Mouse (Mus musculus) hindbrain, postnatal 0 days (tissue): Measurements from ENCODE around the gene Tmem72. TPM values are rescaled to one million over a fixed set of nuclear protein-coding genes. Genes with fewer than 3 reads are reported as not detected.
A peak's percentile ranks its signal among the peaks of the same experiment; 100 is the strongest.

Source experiments
- ATAC-seq: fragments of 200-750 bp; cut with Nextera tagmentation; 2 replicates; pipeline ENCODE4 v1.8.0; 2017; ENCODE audit warnings: mild to moderate bottlenecking, moderate TSS enrichment, moderate library complexity
- DNase-seq: peaks from one replicate; pipeline ENCODE4 v3.0.0-alpha.2; 2015; ENCODE audit warnings: low spot score
- H3K27ac ChIP-seq: fragments of 300-500 bp; sonication (generic); 2 replicates; pipeline ENCODE4 v1.5.1; 2014; ENCODE audit warnings: mild to moderate bottlenecking
- H3K27me3 ChIP-seq: fragments of 300-500 bp; sonication (generic); 2 replicates; pipeline ENCODE4 v1.6.1; 2014; ENCODE audit warnings: low read length, mixed read lengths; ENCODE audit not compliant: insufficient read depth
- H3K36me3 ChIP-seq: fragments of 300-500 bp; sonication (generic); 2 replicates; pipeline ENCODE4 v1.6.1; 2014; ENCODE audit warnings: low read length, mixed read lengths; ENCODE audit not compliant: insufficient read depth
- H3K4me1 ChIP-seq: fragments of 300-500 bp; sonication (generic); 2 replicates; pipeline ENCODE4 v1.6.1; 2014; ENCODE audit warnings: antibody characterized with exemption, low read length, mixed read lengths; ENCODE audit not compliant: insufficient read depth
- H3K4me2 ChIP-seq: fragments of 300-500 bp; sonication (generic); 2 replicates; pipeline ENCODE4 v1.6.1; 2014; ENCODE audit warnings: low read depth, mild to moderate bottlenecking, low read length, moderate library complexity, mixed read lengths
- H3K4me3 ChIP-seq: fragments of 300-500 bp; sonication (generic); 2 replicates; pipeline ENCODE4 v1.5.1; 2014; ENCODE audit warnings: low read length
- H3K9ac ChIP-seq: fragments of 300-500 bp; sonication (generic); replicated peaks from 2 replicates; pipeline ENCODE4 v1.6.1; 2014; ENCODE audit warnings: mild to moderate bottlenecking, low read length, moderate library complexity, mixed read lengths
- H3K9me3 ChIP-seq: fragments of 300-500 bp; sonication (generic); 2 replicates; pipeline ENCODE4 v1.6.1; 2016; ENCODE audit warnings: low read length, mixed read lengths
- CTCF ChIP-seq: IDR thresholded peaks from 2 replicates; pipeline ENCODE4 v1.5.1; 2016; ENCODE audit warnings: antibody characterized with exemption, control low read depth, low read depth
- WGBS: fragments of 180-500 bp; shearing (Covaris S2); extraction: QIAGEN DNeasy Blood & Tissue Kit; methylation state at CpG from one replicate; pipeline ENCODE4 v1.1.7; 2014; 5-methylcytosine and 5-hydroxymethylcytosine counted together
- polyA plus RNA-seq: library from polyadenylated mRNA; unstranded; fragments of >200 nt; fragmentation: Nextera tagmentation; extraction: Ambion mirVana; gene quantifications from 2 replicates; pipeline ENCODE4 v1.2.1, GENCODE M21; 2015
- total RNA-seq: library from RNA; depleted of rRNA; stranded (reverse); fragments of >200 nt; gene quantifications from 2 replicates; pipeline ENCODE4 v1.2.3, GENCODE M21; 2014

Tmem72 gene
- total and polyA plus RNA-seq, 2 experiments from 2014 or later: 2.6 to 3.8 TPM

DNA sequence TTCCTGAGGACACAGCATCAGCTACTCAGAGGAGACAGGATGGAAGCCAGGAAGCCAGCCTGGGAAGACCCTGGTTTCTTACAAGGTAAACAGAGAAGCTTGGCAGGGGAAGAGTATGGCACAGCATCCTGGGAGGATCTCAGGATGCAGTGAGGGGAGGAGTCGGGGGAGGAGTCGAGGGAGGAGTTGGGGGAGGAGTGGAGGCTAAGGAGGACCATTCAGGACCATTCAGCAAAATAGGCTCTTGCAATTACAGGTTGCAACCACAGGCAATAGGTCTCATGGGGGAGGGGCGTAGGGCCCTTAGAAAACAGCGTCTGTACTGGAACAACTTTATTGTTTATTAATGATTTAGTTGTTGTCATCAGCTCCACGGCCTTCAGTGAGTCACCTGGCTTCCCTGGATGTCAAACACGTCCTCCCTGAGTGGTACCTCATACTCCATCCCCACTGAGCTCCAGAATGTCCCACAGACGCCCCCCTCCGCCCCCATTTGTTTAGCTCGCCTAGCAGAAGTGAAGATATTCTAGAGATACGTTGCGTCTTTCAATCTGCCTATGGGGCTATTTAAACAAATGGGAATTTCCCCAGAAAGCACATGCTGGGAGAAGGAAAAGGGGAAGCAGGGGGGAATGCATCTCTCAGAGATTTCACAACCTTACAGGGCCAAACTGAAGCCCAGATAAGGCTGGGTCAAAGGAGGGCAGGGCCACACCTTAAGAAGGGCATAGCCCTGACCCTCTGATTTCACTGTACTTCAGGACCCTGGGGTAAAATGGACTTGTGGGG, 47.8 kb downstream of the Tmem72 start:
- H3K9me3 ChIP-seq: no peaks in the 10 kb centered on the region
- no peak overlapping the region for H3K9ac ChIP-seq
- no peak overlapping the region for H3K4me2 ChIP-seq
- peak; percentile 15; the same call in 1 of the 2 replicates for TF ChIP-seq CTCF
- H3K4me3 ChIP-seq: no peak overlapping the region
- no peak overlapping the region for H3K27ac ChIP-seq
- ATAC-seq: no peak
- no peaks in the 10 kb centered on the region for H3K27me3 ChIP-seq
- peak; percentile 34 for DNase-seq
- WGBS: 39% methylated on average over 11 of the region's 11 CpGs
- no peaks in the 10 kb centered on the region for H3K36me3 ChIP-seq
- H3K4me1 ChIP-seq: peaks cover 26% of the 10 kb centered on the region

DNA sequence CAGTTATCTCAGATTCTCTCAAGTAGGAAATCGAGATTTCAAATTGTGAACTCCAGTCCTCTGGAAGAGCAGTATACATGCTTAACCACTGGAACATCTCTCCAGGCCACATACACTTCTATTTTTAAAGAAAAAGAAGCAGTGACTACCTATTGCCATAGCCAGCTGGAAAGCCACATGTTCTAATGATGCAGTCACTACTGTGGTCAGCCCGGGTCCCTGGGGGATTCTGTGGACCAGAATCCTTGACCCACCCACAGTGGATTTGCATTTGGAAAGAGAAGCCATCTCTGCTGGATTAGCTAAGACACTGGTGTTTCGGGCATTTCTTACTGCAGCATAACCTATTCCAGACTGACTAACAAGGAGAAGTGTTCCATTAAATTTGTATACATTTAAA, 49.3 kb downstream of the Tmem72 start:
- Histone ChIP-seq H3K4me1 (peaks cover 20% of the 10 kb centered on the region), H3K4me2 (no peak overlapping the region), H3K9ac (no peak overlapping the region), H3K27me3 (no peaks in the 10 kb centered on the region), H3K27ac (no peak overlapping the region), H3K4me3 (no peak overlapping the region), H3K36me3 (no peaks in the 10 kb centered on the region), H3K9me3 (no peaks in the 10 kb centered on the region)
- TF ChIP-seq CTCF: no peak
- ATAC-seq: no peak
- DNase-seq: no peak
- WGBS: 58% methylated on average over 3 of the region's 3 CpGs

DNA sequence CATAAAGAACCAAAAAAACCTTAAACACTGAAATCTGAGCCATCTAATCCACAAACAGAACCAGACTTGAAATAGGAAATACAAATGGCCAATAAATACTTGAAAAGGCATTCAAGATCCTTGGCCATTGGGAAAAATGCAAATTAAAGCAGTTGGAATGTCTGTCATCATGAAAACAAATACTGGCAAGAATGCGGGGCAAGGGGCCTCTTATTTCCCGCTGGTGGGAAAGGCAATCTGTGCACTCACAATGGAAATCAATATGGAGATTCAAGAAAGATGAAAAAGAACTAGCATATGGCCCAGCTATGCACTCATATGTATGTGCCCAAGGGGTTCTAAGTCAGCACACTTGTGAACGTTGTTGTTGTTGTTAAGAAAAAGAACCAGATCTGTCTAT, 49.8 kb downstream of the Tmem72 start:
- WGBS: 28% methylated on average over 3 of the region's 3 CpGs
- TF ChIP-seq CTCF: no peak
- Histone ChIP-seq H3K36me3 (no peaks in the 10 kb centered on the region), H3K4me3 (no peak overlapping the region), H3K27me3 (no peaks in the 10 kb centered on the region), H3K27ac (no peak overlapping the region), H3K9me3 (no peaks in the 10 kb centered on the region), H3K9ac (no peak overlapping the region), H3K4me2 (no peak overlapping the region), H3K4me1 (peaks cover 19% of the 10 kb centered on the region)
- ATAC-seq (no peak), DNase-seq (no peak)

DNA sequence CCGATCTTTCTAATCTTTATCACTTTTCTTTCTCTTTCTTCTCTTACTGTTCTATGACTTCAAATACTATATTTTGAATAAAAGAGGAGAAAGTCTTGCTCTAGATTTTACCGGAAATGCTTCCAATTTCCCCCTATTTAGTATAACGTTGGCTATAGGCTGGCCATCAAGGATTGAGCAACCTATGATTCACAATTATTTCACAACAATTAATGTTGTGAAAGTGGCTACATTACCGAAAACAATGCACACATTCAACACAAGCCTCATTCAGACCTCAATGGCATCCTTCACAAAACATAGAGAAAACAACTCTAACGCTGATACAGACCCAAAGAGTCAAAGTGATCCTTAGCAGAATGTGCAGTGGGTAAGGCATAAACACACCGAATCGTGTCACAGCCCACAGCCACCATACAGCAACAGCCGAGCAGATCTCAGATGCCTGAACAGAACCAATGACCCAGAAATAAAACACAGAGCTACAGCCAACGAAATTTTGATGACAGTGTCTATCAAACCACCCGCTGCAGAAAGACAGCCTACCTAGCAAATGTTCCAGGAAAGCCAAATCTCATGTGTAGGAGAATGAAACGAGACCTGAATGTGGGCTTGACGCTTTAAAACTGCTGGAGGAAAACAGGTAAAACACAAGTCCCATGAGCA, 50.5 kb downstream of the Tmem72 start:
- H3K27me3 ChIP-seq: no peaks in the 10 kb centered on the region
- no peak overlapping the region for H3K27ac ChIP-seq
- peaks cover 17% of the 10 kb centered on the region for H3K4me1 ChIP-seq
- H3K4me3 ChIP-seq: no peak overlapping the region
- no peaks in the 10 kb centered on the region for H3K9me3 ChIP-seq
- WGBS: 52% methylated on average over 12 of the region's 12 CpGs
- no peak overlapping the region for H3K4me2 ChIP-seq
- H3K9ac ChIP-seq: no peak overlapping the region
- ATAC-seq (no peak), DNase-seq (no peak)
- no peak for TF ChIP-seq CTCF
- no peaks in the 10 kb centered on the region for H3K36me3 ChIP-seq

DNA sequence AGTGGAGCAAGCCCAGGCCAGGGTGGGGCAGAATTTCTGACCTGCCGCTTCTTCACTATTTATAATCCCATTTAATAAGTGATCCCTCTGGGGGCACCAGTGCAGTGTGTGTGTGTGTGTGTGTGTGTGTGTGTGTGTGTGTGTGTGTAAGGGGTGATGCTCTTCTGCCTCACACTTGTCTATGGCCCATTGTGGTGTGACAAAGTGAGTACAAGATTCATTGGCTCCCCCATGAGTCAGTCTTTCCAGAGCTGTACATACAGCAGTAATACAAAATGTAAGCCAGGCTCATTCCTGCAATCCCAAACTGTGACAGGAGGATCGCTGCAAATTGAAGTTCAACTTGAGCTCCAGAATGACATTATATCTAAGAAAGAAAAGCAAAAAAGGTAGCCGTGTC, 51.9 kb downstream of the Tmem72 start:
- DNase-seq (no peak), ATAC-seq (no peak)
- 74% methylated on average over 3 of the region's 3 CpGs for WGBS
- no peak overlapping the region for H3K27ac ChIP-seq
- no peak overlapping the region for H3K9ac ChIP-seq
- H3K4me2 ChIP-seq: no peak overlapping the region
- TF ChIP-seq CTCF: no peak
- H3K36me3 ChIP-seq: no peaks in the 10 kb centered on the region
- no peaks in the 10 kb centered on the region for H3K9me3 ChIP-seq
- H3K27me3 ChIP-seq: no peaks in the 10 kb centered on the region
- no peak overlapping the region for H3K4me3 ChIP-seq
- H3K4me1 ChIP-seq: peaks cover 4% of the 10 kb centered on the region; the same call in 1 of the 2 replicates

DNA sequence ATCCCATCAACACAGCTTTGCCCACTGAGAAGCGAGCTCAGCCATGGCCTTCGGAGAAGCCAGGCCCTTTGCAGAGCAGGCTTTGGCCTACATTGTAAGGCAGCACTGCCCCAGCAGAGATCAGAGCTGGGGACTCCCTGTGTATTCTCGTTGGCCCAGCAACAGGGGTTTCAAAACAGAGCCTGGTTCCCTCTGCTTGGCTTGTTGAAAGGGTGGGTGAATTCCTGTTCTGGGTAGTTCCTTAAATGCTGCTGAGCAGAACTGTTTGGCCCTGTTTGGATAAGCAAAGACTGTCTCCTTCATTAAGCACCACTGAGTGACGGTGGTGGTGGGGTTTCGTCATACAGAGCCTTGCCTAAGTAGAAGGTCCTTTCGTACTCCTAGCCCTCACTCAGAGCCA, 52.7 kb downstream of the Tmem72 start:
- no peak for DNase-seq
- H3K4me3 ChIP-seq: no peak overlapping the region
- H3K27me3 ChIP-seq: no peaks in the 10 kb centered on the region
- no peak overlapping the region for H3K9ac ChIP-seq
- H3K27ac ChIP-seq: no peak overlapping the region
- H3K9me3 ChIP-seq: no peaks in the 10 kb centered on the region
- no peak for TF ChIP-seq CTCF
- no peak overlapping the region for H3K4me2 ChIP-seq
- whole genome bisulfite sequencing: 73% methylated on average over 6 of the region's 6 CpGs
- no peak for ATAC-seq
- H3K36me3 ChIP-seq: no peaks in the 10 kb centered on the region
- no peaks in the 10 kb centered on the region for H3K4me1 ChIP-seq

DNA sequence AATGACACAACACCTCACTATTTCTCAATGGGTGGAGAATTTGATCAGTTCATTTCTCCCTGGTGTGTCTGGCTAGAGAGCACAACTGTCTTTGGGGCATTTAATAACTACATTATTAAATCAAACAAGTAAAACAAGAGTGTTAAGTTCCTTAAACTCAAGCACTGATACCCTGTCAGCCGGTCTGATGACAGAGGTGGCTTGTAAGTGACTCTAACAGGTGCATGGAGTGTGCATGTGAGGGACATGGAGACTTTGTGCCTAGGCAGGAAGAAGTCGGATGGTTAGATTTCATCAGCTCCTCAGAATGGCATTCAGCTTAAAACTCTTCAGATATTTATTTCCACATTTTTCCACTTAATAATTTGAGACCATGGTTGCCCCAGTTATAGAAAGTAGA, 53.3 kb downstream of the Tmem72 start:
- DNase-seq (no peak), ATAC-seq (no peak)
- Histone ChIP-seq H3K4me2 (no peak overlapping the region), H3K27ac (no peak overlapping the region), H3K36me3 (no peaks in the 10 kb centered on the region), H3K4me1 (no peaks in the 10 kb centered on the region), H3K9ac (no peak overlapping the region), H3K27me3 (no peaks in the 10 kb centered on the region), H3K4me3 (no peak overlapping the region), H3K9me3 (no peaks in the 10 kb centered on the region)
- no peak for TF ChIP-seq CTCF
- 86% methylated on average over 2 of the region's 2 CpGs for WGBS
